Mouse (Mus musculus) spleen, postnatal 14 days (tissue): ENCODE results near the gene Tmco5.

Experiments
- DNase-seq, 2 experiments: peaks; one replicate each; pipeline ENCODE4 v3.0.0; 2021 to 2022; ENCODE audit warnings: low spot score in 2 of 2

The Tmco5 gene

GRCm38 (mm10) chr2:116878391-116878790, at the start of gene Tmco5:
TSS of gene Tmco5 (plus strand) at chr2:116878691.
- DNase-seq = no peak

- DNase-seq = no peak
Measured at GRCm38 (mm10) chr2:116831863-116832262, 46.6 kb upstream of the Tmco5 start.

DNA sequence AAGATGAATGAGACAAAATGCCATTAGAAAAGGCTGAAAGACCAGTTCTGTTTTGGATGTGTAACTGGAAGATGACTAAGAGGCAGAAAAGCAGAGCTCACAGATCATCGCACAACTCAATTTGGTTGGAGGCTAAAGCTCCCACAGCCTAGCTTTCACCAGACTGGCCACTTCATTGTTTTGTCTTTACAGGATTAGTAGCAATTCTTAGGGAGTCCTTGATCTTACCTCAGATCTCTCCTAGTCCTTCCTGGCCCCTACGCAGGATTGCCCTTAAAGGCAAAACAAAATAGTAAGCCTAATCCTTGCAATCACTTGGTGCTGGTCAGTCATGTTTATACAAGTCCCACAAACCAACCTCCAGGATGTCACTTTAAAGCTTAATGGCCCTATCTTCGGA, 40.7 kb upstream of the Tmco5 start:
- DNase-seq = no peak

DNA sequence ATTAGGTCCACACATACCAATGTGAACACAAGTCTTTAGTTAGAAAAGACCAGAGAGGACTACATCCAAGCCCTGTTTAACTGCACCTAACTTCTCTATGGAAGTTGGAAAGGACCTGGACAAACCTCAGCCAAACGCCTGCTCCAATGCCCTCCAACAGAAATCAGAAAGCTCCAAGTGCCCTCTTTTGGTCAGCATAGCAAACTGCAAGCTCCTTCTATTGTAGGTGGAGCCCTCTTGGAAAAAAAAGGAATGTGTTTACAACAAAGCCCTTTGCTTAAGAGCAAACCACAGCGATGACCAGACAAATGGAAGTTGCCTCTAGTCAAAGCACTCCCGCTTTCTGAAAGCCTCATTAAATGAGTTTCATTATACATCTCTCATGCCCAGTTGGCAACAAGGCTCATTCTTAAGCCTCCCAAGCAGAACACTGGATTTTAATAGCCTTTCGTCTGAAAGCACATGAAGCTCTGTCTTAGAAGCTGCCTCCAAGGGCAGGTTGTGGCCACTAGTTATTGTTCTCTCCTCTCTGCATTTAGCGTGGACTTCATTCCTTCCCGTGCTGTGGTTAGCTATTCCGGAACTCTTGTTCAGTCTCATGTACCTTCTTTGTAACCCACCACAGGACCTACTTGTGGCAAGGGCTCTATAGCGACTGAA, 39.8 kb upstream of the Tmco5 start:
- DNase-seq = no peak

DNA sequence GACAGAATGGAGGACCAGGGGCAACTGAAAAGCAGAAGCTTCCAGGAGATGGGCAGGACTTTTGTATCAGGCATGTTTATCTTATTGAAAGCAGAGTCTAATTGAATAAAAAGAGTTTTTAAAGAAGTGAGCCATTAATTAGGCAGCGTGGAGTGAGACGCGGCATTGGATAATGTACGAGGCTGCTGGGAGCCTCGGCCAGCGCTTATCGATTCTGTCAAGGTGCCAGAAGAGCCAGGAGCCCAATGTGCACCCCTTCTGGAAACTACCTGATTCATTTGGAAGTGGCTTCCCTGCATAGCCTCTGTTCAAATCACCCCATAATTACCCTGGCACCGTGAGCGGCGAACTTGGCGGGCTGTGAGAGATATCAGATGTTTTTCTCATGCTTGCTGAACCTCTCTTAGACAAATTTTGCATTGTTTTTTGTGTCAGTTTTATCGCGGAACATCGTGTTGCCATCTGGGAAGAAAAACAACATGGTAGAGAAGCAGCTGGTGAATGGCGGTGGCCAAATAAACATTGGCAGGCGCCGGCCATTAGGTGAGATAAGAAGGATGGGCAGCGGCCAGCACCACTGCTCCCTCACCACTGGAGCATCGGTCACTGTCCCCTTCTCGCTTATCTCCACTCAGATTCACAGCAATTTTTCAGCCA, 28.4 kb upstream of the Tmco5 start:
- no peak for DNase-seq

GRCm38 (mm10) chr2:116851356-116851755, 27.1 kb upstream of the Tmco5 start:
- no peak for DNase-seq

GRCm38 (mm10) chr2:116852249-116852648, 26.2 kb upstream of the Tmco5 start:
- DNase-seq = no peak

- DNase-seq = no peak
Measured at GRCm38 (mm10) chr2:116858703-116859102, 19.8 kb upstream of the Tmco5 start.

GRCm38 (mm10) chr2:116876955-116877615, 1.4 kb upstream of the Tmco5 start:
- DNase-seq = no peak

DNA sequence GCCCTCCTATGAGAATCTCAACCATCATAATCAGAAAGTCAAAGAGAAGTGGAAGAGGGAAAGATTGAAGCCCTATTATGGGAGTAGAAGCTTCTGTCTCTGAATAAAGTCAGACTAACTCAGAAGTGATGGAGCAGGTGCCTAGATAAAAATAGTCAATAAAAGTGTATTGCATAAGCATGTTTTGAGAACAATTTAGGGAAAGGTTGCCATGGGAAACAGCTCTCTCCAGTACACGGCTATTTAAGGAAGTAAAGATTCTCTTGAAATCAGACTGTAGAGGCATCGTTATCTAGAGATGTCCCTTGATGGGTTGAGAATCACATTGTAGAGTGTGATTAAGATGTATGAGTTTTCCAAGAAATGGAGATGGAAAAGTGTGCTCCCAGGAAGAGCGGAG, 1.2 kb downstream of the Tmco5 start:
- DNase-seq = no peak

- no peak for DNase-seq
Measured at GRCm38 (mm10) chr2:116893316-116893987, 15.0 kb downstream of the Tmco5 start.

GRCm38 (mm10) chr2:116893988-116894363, 15.5 kb downstream of the Tmco5 start:
- DNase-seq = no peak

DNA sequence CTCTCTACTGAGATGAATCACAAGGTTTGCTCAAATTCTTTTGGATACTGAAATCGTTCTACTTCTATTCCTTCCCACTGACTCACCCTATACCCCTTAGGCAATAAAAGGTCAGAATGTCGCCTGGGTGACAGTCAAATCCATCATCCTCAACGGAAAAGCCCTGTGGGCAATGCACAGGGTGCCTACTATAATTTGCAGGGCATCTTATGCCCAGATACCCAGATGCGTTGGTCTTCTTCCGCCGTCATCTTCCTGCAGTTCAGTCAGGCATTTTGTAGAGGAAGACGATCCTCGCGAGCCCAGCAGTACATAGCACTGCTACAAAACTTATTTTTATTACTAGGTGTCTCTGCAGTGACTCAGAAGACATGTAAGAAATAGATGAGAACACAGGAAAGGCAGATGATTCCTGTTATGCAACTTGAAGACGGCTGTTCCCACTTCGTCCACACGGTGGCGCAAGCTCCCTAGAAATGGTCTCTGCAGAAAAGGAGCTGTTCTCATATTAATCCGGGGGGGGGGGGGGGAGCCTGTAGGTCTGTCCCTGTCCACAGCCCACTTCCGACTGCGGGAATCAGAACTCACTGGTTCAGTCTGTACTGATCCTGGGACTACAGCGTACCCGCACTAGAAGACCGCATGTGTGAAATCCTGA, 21.3 kb downstream of the Tmco5 start:
- DNase-seq = peak; percentile 49 to 70

- no peak for DNase-seq
Measured at GRCm38 (mm10) chr2:116900273-116900843, 21.9 kb downstream of the Tmco5 start.

DNA sequence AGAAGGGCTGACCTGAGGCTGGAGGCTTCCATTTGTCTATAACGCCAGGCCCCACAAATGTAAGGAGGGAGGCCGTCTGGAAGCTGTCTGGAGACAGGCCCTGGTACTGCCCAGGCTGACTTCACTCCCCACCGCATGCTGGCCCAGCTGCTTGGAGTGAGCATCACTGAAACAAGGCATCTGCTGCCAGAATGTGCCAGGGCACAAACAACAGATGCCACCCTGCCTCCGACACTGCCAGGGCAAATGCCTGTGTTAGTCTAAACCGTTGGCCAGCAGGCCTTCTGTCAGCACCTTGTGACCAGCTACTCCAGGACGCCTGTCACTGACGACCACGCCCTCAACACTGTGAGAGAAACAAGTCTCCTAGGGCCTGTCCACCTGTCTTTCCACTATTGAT, 29.8 kb downstream of the Tmco5 start:
- DNase-seq = no peak

- no peak for DNase-seq
Measured at GRCm38 (mm10) chr2:116912334-116913070, 34.0 kb downstream of the Tmco5 start.

- DNase-seq = no peak
Measured at GRCm38 (mm10) chr2:116913677-116914405, 35.4 kb downstream of the Tmco5 start.

- DNase-seq = no peak
Measured at GRCm38 (mm10) chr2:116914636-116915035, 36.1 kb downstream of the Tmco5 start.

GRCm38 (mm10) chr2:116918598-116918997, 40.1 kb downstream of the Tmco5 start:
- DNase-seq = no peak
